2 mouse cellular contexts compared by ENCODE assay signal in genomic region chr1:75412196-75412595, GRCm38 (mm10).
A peak's percentile ranks its signal among the peaks of the same experiment; 100 is the strongest.
TF ChIP-seq lines count a peak whose summit lies in the region.

No protein-coding gene starts in this region.

TF ChIP-seq in ES-E14, 5 proteins besides CTCF, POLR2A, EP300 and RAD21:
- peak; percentile 21; the same call in 1 of the 2 replicates for TF ChIP-seq ZNF384 (IDR thresholded peaks at IDR 0.05; ENCODE audit: low read depth, low read length)
- no peak for TF ChIP-seq CHD2 (IDR thresholded peaks at IDR 0.05; ENCODE audit: low read depth, low read length)

TF ChIP-seq in MEL, 35 proteins besides CTCF, POLR2A, EP300 and RAD21 (continued from another document):
- TF ChIP-seq ZKSCAN1 (IDR thresholded peaks at IDR 0.05; ENCODE audit: low read depth, low read length) (no peak), ZMIZ1 (IDR thresholded peaks at IDR 0.05; ENCODE audit: low read depth, low read length) (no peak), MXI1 (IDR thresholded peaks at IDR 0.05; ENCODE audit: low read depth, low read length) (no peak), RCOR1 (IDR thresholded peaks at IDR 0.05; ENCODE audit: low read depth, low read length) (no peak), POLR2AphosphoS2 (IDR thresholded peaks at IDR 0.05; ENCODE audit: low read length) (no peak), ZNF384 (IDR thresholded peaks at IDR 0.05; ENCODE audit: low read depth, low read length) (0 out of 2 replicates have a peak, but pooled peaks have one; percentile 45), SMC3 (IDR thresholded peaks at IDR 0.05; ENCODE audit: low read depth, low read length) (no peak), MAFK (IDR thresholded peaks at IDR 0.05; ENCODE audit: borderline replicate concordance, low read depth, low read length) (no peak), ELF1 (IDR thresholded peaks at IDR 0.05; ENCODE audit: low read depth, low read length) (no peak), TBP (IDR thresholded peaks at IDR 0.05; ENCODE audit: low read depth, low read length) (peak; percentile 90), ETS1 (IDR thresholded peaks at IDR 0.05; ENCODE audit: low read depth, low read length) (no peak), HCFC1 (IDR thresholded peaks at IDR 0.05; ENCODE audit: low read depth, low read length) (no peak), BHLHE40 (IDR thresholded peaks at IDR 0.05; ENCODE audit: borderline replicate concordance, low read depth, low read length) (no peak), TAL1 (IDR thresholded peaks at IDR 0.05; ENCODE audit: low read length) (no peak)
TF ChIP-seq in MEL: peak in this region for 2.
